Mouse (Mus musculus): Measurements from ENCODE around the gene Atp11b.

- TF ChIP-seq CTCF (IDR thresholded peaks at IDR 0.05; ENCODE audit: low read depth) (no peak), EP300 (IDR thresholded peaks at IDR 0.05; ENCODE audit: low read depth) (no peak)
These were observed 146.8 kb downstream of the Atp11b start for GRCm38 (mm10) chr3:35900555-35901204.
